Mouse (Mus musculus) Muller cell, postnatal 12 days (primary cell): Measurements from ENCODE around the gene Srrm1.
A peak's percentile ranks its signal among the peaks of the same experiment; 100 is the strongest.

ENCODE experiments used
- DNase-seq: peaks from one replicate; pipeline ENCODE4 v3.0.0-alpha.2; 2015; ENCODE audit errors: inconsistent ontology term

The Srrm1 gene

DNA sequence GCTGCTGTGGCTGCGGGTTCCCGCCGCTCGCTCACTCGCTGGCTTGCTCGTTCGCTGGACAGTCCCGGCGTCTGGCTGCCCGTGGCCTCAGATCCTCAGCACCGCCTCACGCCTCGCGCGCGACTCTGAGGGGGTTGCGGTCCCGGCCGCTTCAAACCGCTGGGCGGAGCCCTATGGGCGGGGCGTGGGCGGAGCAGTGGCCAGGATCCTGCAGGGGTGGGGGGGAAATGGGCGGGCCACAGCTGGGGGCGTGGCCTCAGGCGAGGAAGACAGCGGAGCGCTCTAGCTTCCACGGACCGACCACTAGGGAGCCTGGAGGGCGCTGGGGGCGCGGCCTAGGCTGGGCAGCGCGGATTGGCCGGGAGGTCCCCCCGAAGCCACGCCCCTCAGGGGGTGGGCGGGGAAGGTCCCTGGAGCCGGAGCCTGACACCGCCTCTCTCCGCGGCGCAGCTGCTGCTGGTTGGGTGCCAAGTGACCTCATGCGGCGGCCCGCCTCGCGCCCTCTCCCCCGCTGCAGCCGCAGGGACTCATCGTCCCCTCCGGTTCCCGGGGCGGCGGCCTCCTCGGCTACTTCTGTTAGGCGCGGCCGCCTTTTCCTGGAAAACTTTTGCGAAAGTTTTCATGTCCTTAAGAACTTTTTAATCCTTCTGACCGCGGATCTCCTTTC is 80.3 kb downstream of the Srrm1 start, which contains the start of gene Clic4:
Clic4 (minus strand) TSS at position 175 of the 667 bp plus-strand sequence.
- DNase-seq, result peak; percentile 100

DNA sequence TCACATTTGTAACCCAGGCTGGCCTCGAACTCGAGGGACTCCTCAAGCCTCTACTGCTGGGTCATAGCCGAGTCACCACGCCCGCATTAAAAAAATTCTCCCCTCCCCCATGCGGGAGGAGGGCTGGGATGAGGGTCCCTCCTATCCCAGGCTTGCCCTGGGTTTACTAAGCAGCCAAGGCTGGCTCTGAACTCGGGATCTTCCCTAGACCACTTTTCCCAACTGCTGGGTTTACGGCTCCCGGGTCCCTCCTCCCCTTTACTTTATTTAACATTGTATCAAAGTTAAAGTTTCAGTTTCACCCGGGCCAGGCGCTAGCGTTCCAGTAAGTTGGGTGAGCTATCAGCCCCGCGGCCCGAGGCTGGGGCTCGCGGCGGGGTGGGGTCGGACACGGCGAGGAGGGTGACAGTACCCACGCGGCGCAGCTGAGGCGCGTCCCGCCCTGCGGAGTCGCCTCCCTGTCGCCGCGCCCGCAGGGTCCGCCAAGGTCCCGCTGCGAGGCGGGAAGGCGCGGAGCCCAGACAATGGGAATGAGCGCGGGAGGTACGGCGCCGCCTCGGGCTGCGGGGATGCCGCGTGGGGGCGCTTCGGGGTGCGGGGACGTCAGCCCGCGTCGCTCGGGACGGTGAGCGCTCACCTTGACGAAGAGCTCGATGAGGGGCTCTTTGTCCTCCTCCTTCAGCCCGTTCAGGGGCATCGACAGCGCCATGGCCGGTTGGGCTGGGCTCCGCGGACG is 81.1 kb downstream of the Srrm1 start:
- DNase-seq, result no peak

DNA sequence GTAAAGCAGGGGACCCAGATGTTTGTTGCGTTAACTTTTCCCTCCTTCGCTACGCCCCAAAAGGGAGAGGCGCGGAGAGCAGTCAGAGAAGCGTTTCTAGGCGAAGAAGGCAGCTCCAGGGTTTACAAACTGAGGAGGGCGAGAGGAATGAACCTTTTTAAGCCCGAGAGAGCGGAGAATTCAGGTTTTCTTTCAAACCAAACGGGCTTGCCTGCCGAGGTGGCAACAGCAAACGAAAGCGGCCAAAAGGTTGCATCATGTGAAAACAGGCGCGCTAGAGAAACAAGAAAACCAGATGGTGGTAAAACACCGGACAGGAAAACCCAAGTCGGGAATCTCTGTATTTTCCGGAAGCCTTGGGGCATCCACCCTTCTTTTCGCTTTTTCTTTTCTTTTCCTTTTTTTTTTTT is 81.7 kb downstream of the Srrm1 start:
- peak; percentile 44 for DNase-seq
